Mouse (Mus musculus): ENCODE results near the gene Hspb6.
A peak's percentile ranks its signal among the peaks of the same experiment; 100 is the strongest.

Hspb6 gene

DNA sequence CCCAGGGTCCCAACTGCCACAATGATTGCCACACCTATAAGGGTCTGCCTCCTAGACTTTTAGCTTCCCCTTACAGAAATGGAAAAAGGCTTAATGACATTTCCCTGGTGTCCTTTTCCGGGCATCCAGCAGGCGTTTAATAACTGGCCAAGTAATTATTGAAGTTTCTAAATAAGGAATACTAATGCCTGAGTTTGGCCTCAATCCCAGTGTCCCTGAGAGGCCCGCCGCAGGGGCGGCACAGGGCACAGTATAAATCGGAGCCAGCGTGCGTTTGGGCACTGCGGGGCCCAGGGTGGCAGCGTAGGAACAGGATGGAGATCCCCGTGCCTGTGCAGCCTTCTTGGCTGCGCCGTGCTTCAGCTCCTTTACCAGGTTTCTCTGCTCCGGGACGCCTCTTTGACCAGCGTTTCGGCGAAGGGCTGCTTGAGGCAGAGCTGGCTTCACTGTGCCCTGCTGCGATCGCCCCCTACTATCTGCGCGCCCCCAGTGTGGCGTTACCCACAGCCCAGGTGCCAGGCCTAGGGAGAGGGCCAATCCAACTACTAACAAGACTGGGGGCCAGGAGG lies 1.1 kb downstream of the Hspb6 start:
- DNase-seq (ENCODE audit: low read depth), result peak; percentile 60

DNA sequence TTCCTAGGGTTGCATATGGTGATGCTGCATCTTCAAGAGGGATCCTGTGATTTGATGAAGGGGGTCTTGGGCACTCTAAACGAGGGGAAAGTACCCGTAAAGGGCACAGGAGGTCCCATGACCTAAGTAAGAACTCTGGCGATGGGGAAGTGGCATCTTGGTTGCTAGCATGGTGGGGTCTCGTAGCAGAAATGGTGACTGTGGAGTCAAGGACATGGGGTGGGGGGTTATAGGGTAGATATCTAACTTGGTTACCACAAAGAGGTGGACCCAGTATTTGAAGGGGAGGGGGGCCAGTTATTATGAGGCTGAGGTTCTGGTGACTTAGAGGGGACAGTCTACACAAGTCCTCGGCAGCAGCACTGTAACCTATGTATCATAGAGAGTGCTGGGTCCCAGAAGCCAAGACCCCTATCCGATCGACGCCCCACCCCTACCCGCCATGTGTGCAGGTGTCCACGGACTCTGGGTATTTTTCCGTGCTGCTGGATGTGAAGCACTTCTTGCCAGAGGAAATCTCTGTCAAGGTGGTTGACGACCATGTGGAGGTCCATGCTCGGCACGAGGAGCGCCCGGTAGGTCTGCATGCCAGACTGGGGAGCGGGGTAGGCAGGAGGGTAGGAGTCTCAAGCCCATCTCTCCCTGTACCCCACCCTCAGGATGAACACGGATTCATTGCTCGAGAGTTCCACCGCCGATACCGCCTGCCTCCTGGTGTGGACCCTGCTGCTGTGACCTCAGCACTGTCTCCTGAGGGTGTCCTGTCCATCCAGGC lies 2.0 kb downstream of the Hspb6 start:
- DNase-seq (ENCODE audit: low read depth), result no peak

DNA sequence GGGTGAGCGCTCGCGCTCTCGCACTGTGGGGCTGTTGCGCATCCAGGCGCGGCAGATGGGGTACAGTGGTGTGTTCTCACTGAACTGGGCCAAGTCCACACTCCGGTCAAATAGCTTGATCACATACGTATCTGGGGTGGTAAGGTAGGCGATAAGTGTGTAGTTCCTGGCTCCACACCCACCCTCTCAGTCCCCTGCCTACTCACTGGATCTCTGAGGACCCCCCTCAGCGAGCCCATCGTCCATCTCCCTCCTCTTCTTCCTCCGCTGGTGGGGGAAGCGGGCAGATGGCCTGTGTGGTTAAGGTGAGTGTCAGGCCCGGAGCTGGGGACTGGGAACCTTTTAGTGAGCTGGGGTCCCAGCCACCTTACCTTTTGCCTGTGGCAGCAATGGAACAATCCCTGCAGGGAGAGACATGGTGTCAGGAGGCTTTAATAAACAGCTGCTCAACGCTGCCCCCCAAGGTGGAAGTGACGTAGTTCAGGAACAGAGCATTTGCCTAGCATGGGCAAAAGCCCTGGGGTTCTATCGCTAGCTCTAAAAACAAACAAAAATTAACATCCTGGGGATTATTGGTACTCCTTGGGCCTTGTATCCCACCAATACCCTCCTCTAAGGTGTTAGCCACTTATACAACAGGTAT lies 5.0 kb downstream of the Hspb6 start:
- DNase-seq (ENCODE audit: low read depth), result peak; percentile 59

DNA sequence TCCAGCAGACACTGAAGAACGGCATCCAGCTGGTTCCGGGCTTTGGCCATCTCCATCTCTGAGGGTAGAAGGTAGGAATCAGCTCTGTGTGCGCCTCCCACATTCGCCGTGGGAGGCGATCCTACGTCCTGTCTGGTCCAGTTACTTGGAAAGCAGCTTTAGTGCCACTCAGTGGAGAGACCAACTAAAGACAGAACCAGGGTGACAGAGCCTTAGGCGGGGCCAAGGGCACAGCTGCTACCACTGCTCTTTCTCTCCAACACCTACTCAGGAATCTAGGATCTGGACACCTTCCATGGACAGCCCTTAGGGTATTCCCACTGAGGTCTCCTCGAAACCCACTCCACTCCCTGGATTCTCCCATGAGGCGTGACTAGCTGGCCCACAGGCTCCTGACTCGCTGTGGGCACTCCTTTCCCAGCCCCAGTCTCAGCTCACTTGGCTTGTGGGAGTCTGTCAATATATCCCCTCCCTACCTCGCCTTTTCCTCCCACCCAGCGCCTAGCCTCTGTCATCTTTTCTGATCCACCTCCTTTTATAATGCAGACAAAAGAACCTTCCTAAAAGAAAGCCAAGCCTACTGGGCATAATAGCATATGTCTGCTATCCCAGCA lies 6.0 kb downstream of the Hspb6 start:
- DNase-seq (ENCODE audit: low read depth), result no peak

DNA sequence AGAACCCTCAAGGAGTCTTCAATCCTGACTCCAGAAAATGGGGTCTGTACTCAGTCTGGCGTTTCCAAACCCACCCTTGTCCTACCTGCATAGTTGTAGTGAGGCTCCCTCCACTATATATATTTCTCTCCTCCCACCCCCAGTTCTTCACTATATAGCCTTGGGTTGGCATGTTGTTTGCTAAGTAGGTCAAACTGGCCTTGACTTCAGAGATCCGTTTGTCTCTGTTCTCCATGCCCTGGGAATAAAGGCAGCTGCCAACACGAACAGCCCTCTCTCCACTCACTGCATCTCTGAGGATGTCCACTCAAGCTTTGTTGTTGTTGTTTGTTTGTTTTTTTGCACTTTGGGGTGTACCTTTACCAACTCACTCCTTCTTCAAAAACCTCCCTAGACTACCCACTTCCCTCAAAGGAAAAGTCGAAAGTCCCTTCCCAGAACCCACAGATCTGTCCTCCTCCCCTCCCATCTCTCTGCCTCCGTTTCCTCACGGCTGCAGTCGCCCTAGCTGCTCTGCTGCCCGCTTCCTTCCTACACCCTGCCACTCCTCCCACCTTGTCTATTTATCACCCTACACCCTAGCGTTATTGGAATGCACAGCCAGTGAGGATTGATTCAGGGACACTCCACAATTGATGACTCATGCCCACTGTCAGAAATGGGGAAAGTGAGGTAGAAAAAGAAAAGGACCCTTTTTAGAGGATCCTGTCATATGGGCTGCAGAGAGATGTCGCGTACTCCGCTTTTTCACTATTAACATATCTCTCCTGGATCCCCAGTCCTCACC lies 6.9 kb downstream of the Hspb6 start:
- peak; percentile 53 for DNase-seq (ENCODE audit: low read depth)

DNA sequence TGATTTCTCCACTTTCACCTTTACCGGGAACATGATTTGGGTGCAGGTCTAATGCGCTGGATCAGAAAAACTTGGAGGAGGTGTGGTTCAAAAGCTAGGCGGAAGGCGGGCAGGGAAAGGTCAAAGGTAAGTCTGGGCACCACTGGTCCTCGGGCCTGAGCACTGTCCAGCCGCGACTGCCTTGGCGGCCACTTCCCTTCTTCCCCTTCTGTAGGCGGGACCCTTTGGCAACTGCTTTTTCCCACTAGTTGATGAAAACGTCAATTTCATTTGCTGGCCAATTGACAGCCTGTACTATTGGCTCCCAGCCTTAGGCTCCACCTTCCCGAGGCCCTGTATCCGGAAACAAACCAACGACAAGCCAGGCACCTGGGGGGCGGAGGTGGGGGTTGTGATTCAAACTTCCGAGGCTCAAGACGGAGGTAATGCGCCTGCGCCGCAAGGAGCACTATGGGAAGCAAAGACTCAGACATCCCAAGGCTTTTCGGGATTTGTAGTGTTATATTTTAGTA lies 7.5 kb downstream of the Hspb6 start, which contains the start of gene Lin37:
TSS of gene Lin37 (minus strand) at position 396 of the 512 bp plus-strand sequence.
- DNase-seq (ENCODE audit: low read depth), result peak; percentile 96

DNA sequence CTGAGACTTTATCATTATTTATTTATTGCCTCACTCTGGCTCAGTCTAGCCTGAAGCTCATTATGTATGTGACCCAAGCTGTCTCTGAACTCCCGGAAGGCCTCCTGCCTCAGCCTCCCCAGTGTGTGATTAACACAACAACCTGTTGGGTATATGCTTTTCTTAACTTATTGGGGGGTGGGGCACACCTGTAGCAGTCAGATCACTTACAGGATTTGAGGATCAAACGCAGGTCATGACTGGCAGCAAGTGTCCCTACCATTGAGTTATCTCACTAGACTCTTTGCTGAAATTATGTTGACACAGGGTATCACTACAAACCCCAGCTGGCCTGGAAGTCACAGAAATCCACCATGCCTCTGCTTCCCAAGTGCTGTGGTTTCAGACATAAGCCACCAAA lies 8.3 kb downstream of the Hspb6 start:
- DNase-seq (ENCODE audit: low read depth), result no peak

DNA sequence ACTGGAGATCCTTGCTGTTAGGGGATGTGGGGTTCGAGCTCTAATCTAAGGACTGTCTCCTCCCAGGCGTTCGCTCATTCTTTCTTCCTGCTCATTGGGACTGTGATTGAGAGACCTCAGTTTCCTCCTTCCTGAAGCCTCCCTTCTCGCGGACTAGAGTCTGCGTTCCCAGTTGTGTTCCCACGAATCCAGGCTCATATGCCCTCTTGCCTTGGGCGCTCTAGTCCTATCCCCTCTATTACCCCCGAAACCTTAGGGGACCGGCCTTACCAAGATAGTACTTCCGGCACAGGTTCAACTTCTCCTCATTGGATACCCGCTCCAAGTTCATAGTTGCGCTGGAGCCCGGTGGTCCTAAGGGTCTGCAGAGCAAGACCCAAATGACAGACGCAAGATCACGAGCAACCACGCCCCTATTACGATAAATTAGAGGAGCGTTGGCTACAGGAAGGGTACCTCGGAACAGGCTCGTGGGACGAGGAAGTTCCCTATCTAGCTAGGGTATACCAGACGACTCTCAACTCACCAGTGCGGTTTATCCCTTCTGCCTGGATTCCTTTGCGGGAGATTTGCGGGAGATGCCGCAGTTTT lies 10.6 kb downstream of the Hspb6 start:
- no peak for DNase-seq (ENCODE audit: low read depth)

DNA sequence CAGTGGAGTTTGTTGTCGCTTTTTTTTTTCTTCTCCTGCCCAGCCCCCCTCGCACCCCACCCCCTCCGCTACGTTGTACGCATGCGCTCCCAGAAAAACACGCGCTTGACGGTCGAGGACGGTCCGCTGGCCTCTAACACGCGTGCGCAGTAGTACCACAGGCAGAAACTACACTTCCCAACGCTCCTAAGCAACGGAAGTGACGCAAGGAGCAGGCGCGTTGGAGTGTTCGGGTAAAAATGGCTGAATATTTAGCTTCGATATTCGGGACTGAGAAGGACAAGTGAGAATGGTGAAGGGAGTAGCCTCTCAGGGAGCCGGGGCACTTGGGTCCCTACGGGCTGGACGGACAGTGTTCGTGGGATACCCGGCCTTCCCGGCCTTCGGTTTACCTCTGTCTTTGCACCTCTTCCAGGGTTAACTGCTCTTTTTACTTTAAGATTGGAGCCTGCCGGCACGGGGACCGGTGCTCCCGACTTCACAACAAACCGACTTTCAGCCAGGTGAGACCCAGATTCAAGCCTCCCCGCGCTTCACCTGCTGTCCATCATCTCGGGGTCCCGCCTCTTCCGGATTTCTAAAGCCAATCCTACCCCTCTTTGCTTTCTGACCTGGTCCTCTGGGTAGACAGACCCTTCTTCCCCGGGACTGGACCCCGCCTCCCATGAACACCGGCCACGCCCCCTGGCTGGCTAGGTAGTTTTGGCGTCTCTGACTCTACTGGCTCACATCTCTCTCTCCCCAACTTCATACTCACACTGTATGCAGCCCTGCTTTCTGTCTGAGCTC lies 11.3 kb downstream of the Hspb6 start, which contains the start of the genes U2af1l4, Gm49396 and Psenen:
TSS of gene U2af1l4 (plus strand) at position 185 of the 789 bp plus-strand sequence.
TSS of gene Gm49396 (plus strand) at position 228 of the 789 bp plus-strand sequence.
TSS of gene Psenen (minus strand) at position 511 of the 789 bp plus-strand sequence.
- DNase-seq (ENCODE audit: low read depth), result peak; percentile 100

DNA sequence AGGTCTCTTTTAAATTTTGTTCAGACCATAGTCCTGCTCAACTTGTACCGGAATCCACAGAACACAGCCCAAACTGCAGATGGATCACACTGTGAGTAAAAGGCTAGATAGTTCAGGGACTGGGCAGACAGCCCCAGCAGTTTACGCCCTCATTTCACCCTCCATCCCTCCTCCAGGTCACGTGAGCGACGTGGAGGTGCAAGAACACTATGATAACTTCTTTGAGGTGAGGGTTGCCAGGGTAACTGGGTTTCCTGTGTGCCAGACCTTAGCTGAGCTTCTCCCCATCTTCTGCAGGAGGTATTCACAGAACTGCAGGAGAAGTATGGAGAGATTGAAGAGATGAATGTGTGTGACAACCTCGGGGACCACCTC lies 11.9 kb downstream of the Hspb6 start:
- peak; percentile 93 for DNase-seq (ENCODE audit: low read depth)

DNA sequence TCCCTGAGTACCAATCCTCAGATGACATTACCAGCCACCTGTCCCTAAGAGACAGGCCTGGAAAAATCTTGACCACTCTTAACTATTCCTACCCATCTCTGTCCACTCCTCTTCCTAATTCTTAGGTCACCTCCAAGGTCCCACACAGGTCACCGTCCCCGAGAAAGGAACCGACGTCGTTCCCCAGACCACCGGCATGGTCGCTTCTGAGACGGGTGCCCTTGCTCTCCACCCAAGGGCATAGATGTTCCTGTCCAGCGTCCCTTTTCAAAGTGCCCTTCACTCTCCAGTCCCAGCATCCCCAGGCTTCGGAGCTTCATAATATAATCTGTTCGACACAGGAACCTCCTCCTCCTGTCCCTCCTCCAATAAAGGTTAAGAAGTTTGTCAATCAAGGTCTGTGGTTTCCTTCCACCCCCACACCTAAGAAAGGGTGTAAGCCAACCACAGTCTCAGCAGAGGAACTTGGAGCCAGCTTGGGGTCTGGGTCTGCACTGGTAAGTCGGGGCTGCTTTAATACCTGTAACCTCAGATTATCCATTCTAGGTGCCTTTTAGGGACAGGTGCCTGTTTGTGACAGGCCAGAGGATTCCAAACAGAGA lies 13.1 kb downstream of the Hspb6 start, which contains the start of gene Igflr1:
TSS of gene Igflr1 (plus strand) at position 458 of the 602 bp plus-strand sequence.
- peak; percentile 76 for DNase-seq (ENCODE audit: low read depth)

DNA sequence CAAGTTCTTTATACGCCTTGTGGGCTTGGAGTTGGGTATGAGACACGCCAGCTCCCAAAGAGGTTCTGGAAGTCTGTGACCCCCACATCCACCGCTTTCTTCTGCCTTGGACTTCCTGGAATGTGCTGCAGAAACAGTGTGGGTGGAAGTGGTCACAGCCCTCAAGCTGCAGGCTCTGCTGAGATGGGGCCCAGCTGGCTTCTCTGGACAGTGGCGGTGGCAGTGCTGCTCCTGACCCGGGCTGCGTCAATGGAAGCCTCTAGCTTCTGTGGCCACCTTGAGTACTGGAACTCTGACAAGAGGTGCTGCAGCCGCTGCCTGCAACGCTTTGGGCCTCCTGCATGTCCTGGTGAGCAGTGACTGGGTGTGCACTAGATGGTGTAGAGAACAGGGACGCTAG lies 14.1 kb downstream of the Hspb6 start:
- DNase-seq (ENCODE audit: low read depth), result no peak

DNA sequence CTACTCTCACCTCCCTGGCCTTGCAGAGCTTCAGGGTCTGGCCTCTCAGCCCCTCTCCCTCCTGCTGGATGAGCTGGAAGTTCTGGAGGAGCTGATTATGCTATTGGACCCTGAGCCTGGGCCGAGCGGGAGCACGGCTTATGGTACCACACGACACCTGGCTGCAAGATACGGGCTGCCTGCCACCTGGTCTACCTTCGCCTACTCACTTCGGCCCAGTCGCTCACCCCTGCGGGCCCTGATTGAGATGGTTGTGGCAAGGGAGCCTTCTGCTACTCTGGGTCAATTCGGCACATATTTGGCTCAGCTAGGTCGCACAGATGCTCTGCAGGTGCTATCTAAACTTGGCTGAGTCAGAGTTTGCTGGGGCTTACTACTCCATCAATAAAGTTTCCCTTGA lies 15.6 kb downstream of the Hspb6 start:
- DNase-seq (ENCODE audit: low read depth), result no peak

DNA sequence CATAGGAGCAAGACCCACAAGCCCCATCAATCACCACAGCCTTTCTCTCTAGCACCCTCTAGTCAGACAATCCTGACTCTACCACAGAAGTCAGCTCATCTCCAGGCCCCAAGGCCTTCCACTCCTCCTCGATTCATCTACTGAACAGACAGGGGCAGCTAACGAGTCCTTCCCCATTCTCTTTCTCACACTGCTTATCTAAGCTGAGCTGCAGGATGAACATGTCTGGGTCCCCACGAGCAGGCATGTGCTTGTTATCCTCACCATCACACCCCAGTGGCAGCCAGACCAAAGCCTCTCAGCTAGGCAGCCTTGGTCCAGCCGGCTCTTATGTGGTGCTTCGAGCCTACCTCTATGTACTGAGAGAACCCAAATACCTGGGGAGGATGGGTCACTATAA lies 20.4 kb downstream of the Hspb6 start:
- no peak for DNase-seq (ENCODE audit: low read depth)

DNA sequence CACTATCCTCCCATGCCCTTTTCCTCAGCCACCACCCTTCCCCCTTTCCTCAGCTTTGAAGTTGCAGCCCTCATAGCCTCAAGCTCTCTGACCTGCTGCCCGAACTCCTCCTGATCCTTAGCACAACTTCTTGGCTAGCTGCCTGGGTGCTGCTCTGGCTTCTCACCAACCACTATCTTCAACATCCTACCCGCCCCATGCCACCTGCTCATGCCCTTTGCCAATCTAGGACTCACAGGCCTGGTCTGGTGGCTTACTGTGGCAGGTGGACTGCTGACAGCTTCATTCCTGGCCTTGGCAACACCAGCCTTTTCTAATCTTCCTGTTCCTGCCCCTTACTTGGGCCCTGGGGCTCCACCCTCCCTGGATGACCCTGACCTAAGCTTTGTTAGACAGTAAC lies 21.0 kb downstream of the Hspb6 start:
- DNase-seq (ENCODE audit: low read depth), result no peak

DNA sequence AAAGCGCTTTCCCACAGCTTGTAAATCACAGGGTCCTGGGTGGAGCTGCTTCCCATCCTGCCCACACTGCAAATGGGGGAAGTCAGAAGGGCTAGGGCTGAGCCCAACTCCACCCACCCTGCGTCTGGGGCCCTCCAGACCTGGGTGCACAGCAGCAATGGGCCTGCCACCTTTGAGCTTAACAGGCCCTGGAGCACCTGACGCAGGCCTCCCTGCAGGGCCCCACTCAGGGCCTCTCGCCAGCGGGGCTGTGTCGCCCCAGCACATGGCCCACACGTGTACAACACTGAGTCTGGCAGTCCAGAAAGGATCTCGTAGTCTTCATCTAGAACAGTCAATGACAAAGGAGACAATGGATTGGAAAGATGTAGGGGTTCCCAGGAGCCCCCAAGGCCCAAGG lies 28.0 kb downstream of the Hspb6 start:
- DNase-seq (ENCODE audit: low read depth), result no peak

DNA sequence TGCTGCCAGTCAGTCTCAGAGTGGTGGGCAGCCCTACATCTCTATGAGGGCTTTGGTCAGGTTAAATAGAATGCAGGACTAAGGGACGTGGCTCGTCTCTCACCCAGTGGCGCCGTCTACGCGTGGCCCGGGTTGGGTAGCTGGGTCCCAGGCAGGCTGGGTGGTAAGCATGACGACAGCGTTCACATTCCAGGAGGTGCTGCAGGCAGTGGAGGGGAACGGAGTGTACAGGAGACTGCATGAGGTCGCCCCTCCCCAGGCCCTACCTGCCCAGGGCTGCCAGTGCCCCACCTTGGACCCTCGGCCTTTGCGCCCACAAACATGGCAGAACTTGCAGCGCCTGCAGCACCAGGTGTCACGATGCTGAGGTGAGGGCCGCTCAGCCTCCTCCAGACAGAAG lies 29.6 kb downstream of the Hspb6 start:
- no peak for DNase-seq (ENCODE audit: low read depth)

DNA sequence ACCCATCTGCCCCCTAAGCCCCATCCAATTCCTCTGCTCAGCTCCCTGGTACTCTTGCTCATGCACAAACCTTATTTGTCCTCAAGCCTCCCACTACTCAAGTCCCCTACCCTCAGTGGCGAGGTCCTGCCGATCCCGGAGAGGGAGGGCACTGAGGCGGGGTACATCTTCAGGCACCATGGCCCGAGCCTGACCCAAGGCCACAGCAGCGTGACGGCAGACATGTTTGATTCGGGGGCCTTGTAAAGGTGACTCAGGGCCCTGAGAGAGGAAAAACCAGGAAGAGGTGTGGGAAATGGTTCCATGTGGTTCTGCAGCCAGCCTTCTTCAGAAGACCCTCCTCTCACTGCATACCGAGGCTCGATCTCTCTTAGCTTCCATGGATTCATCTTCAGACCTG lies 32.4 kb downstream of the Hspb6 start:
- DNase-seq (ENCODE audit: low read depth), result no peak

DNA sequence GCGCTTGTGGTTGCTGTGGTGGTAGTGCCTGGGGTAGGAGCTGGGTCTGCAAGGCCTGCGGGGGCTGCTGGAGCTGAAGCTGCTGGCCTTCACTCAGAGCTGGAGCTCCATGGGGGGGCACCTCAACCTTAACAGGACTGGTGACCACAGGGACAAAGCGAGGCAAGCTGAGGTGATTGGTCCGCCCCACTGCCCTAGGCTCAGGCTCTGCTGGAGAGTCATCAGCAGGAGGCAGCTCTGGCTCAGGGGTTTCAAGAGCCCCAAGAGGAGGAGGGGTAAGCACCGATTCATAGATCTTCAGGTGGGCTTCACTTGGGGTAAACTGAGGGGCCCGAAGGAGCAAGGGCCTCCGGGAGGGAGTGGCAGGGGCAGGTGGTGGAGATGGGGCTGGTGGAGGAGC lies 33.2 kb downstream of the Hspb6 start:
- DNase-seq (ENCODE audit: low read depth), result no peak

DNA sequence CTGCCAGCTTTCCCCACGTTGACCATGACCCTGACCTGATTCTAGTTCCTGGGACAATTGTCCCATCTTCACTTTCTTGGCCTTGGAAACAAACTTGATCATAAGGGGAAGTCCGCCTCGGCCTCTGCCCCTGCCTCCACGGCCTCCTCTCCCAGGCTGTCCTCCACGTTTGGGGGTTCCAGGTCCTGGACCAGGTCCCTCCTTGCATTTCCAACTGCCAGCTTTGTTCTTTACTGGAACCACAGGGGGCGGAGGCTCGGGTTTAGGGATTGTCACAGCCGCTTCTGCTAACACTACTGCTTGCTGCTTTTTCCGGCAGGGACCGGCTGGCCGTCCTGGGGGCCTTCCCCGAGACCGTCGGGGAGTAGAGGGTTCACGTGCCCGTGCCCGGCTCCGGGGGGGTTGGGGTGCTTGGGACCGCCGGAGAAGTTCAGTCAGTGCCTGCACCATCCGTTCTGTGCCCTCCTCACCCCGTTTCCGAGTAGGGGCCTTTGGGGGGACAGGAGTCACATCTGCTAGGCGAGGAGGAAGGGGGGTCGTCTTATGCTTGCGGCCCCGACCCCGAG lies 34.6 kb downstream of the Hspb6 start:
- no peak for DNase-seq (ENCODE audit: low read depth)

All from induced T-regulatory cell, adult 2 months (primary cell).